Mouse (Mus musculus) bone marrow macrophage, adult 2 months (primary cell): ENCODE measurements around the gene Actg2. TPM values are rescaled to one million over a fixed set of nuclear protein-coding genes. Genes with fewer than 3 reads are reported as not detected.

Experiments used
- H3K27ac ChIP-seq: 2 replicates; pipeline ENCODE4 v1.5.1; 2012; ENCODE audit warnings: low read depth, low read length; ENCODE audit not compliant: insufficient read depth
- H3K4me1 ChIP-seq: 2 replicates; pipeline ENCODE4 v1.6.1; 2012; ENCODE audit warnings: low read length; ENCODE audit not compliant: control insufficient read depth, insufficient read depth
- H3K4me3 ChIP-seq: 2 replicates; pipeline ENCODE4 v1.5.1; 2012; ENCODE audit warnings: mild to moderate bottlenecking, low read length, moderate library complexity; ENCODE audit not compliant: insufficient read depth
- CTCF ChIP-seq: IDR thresholded peaks from 2 replicates; pipeline ENCODE4 v1.5.1; 2012; ENCODE audit warnings: low read depth, mild to moderate bottlenecking, low read length, moderate library complexity
- POLR2A ChIP-seq: IDR thresholded peaks from 2 replicates; pipeline ENCODE4 v1.6.1; 2012; ENCODE audit warnings: mild to moderate bottlenecking, low read depth, low read length, borderline replicate concordance
- polyA plus RNA-seq: library from polyadenylated mRNA; stranded (reverse); fragments of >200 nt; gene quantifications from 2 replicates; pipeline ENCODE4 v1.2.4, GENCODE M21; 2012; ENCODE audit not compliant: missing spikeins, insufficient read depth, insufficient read length

The Actg2 gene
- polyA plus RNA-seq, 1 experiment, result 4.7 TPM

GRCm38 (mm10) chr6:83568901-83569862, 33.1 kb upstream of the Actg2 start:
- no peak overlapping the region for H3K27ac ChIP-seq
- peaks cover 7% of the 10 kb centered on the region for H3K4me1 ChIP-seq
- no peak overlapping the region for H3K4me3 ChIP-seq
- TF ChIP-seq CTCF (no peak), POLR2A (no peak)

- no peak overlapping the region for H3K4me3 ChIP-seq
- H3K27ac ChIP-seq, result no peak overlapping the region
- TF ChIP-seq CTCF (no peak), POLR2A (no peak)
- H3K4me1 ChIP-seq, result no peaks in the 10 kb centered on the region
Observed at GRCm38 (mm10) chr6:83555972-83556371, 19.9 kb upstream of the Actg2 start.

GRCm38 (mm10) chr6:83548346-83548745, 12.3 kb upstream of the Actg2 start:
- TF ChIP-seq POLR2A, result no peak
- no peak for TF ChIP-seq CTCF
- no peak overlapping the region for H3K4me3 ChIP-seq
- H3K27ac ChIP-seq, result no peak overlapping the region
- no peaks in the 10 kb centered on the region for H3K4me1 ChIP-seq

- TF ChIP-seq CTCF (no peak), POLR2A (no peak)
- H3K27ac ChIP-seq, result no peak overlapping the region
- no peak overlapping the region for H3K4me3 ChIP-seq
- H3K4me1 ChIP-seq, result no peaks in the 10 kb centered on the region
Observed at GRCm38 (mm10) chr6:83545778-83546177, 9.7 kb upstream of the Actg2 start.

- H3K27ac ChIP-seq, result no peak overlapping the region
- H3K4me3 ChIP-seq, result no peak overlapping the region
- peaks cover 7% of the 10 kb centered on the region for H3K4me1 ChIP-seq
- TF ChIP-seq POLR2A (no peak), CTCF (no peak)
Observed at GRCm38 (mm10) chr6:83541756-83542456, 5.8 kb upstream of the Actg2 start.

- Histone ChIP-seq H3K4me3 (no peak overlapping the region), H3K4me1 (peaks cover 12% of the 10 kb centered on the region)
- TF ChIP-seq CTCF (no peak), POLR2A (no peak)
Observed at GRCm38 (mm10) chr6:83540017-83540416, 4.0 kb upstream of the Actg2 start.

GRCm38 (mm10) chr6:83536795-83537059, 662 bp upstream of the Actg2 start:
- H3K27ac ChIP-seq, result no peak overlapping the region
- no peak for TF ChIP-seq POLR2A
- no peak for TF ChIP-seq CTCF
- no peak overlapping the region for H3K4me3 ChIP-seq
- H3K4me1 ChIP-seq, result peaks cover 12% of the 10 kb centered on the region

More at GRCm38 (mm10) chr6:83540017-83540416, 4.0 kb upstream of the Actg2 start:
- no peak overlapping the region for H3K27ac ChIP-seq

- no peak overlapping the region for H3K27ac ChIP-seq
- H3K4me3 ChIP-seq, result no peak overlapping the region
- no peak for TF ChIP-seq POLR2A
- no peak for TF ChIP-seq CTCF
- H3K4me1 ChIP-seq, result peaks cover 10% of the 10 kb centered on the region
Observed at GRCm38 (mm10) chr6:83532608-83533007, 3.5 kb downstream of the Actg2 start.

- Histone ChIP-seq H3K4me3 (no peak overlapping the region), H3K27ac (no peak overlapping the region), H3K4me1 (peaks cover 4% of the 10 kb centered on the region; the same call in 1 of the 2 replicates)
- no peak for TF ChIP-seq POLR2A
- TF ChIP-seq CTCF, result no peak
Observed at GRCm38 (mm10) chr6:83523194-83523593, 12.9 kb downstream of the Actg2 start.

- TF ChIP-seq POLR2A, result no peak
- TF ChIP-seq CTCF, result no peak
- Histone ChIP-seq H3K4me1 (peaks cover 2% of the 10 kb centered on the region; the same call in 1 of the 2 replicates), H3K4me3 (no peak overlapping the region), H3K27ac (no peak overlapping the region)
Observed at GRCm38 (mm10) chr6:83521784-83522183, 14.3 kb downstream of the Actg2 start.

GRCm38 (mm10) chr6:83518637-83519036, 17.4 kb downstream of the Actg2 start:
- Histone ChIP-seq H3K4me3 (no peak overlapping the region), H3K4me1 (peaks cover 2% of the 10 kb centered on the region; the same call in 1 of the 2 replicates)
- TF ChIP-seq POLR2A (no peak), CTCF (no peak)

More at GRCm38 (mm10) chr6:83518637-83519036, 17.4 kb downstream of the Actg2 start:
- H3K27ac ChIP-seq, result no peak overlapping the region
